Mouse (Mus musculus) liver, adult (tissue): ENCODE data around the gene Slc35e3.

Source experiments
- GATA4 ChIP-seq: IDR thresholded peaks from 2 replicates; pipeline ENCODE4 v1.6.1; 2014; ENCODE audit warnings: mild to moderate bottlenecking, low read length; ENCODE audit not compliant: insufficient replicate concordance

Slc35e3 gene

DNA sequence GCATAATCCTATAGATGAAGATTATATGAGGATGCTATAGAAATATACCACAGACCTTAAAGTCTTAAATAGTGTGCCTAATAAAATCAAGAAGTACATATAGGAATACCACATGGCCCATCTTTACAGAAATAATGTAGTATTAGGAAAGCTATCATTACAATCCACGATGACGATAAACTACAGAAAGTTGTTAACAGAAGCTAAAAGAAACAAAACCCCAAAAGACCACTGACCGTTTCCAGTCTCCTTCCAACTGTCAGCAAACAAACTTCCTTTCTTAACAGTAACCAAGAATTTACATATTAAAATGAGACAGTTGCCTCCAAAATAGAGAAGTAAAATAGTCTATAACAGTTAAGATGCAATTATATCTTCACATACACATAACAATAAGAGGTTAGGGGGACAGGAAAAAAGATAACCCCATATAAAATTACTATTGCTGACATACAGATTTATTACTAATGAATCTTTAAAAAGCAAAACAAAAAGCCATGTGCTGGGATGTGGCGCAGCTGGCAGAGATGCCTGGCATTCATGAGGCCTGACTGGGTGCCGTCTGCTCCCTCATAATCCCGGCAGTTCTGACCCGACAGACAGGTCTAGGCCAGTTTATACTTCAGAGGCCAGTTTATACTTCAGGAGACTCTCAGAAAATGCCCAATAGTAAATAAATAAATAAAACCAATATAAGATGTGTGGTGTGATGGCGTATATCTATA is 33.6 kb upstream of the Slc35e3 start:
- no peak for TF ChIP-seq GATA4

DNA sequence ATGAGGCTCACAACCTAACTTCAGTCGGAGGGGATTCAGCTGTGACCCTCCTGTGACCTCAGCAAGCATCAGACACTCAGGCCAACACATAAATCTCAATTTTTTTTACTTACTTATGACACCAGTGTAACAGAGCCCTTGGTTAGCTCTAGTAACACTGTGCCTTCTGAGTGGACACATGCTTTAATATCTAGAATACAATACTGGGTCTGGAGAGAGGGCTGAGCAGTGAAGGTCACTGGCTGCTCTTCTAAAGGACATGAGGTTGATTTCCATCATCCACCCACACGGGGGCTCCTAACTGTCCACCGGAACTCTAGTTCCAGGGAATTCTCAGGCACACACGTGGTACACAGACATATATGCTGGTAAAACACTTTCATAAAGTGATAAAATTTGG is 32.8 kb upstream of the Slc35e3 start:
- TF ChIP-seq GATA4: no peak

DNA sequence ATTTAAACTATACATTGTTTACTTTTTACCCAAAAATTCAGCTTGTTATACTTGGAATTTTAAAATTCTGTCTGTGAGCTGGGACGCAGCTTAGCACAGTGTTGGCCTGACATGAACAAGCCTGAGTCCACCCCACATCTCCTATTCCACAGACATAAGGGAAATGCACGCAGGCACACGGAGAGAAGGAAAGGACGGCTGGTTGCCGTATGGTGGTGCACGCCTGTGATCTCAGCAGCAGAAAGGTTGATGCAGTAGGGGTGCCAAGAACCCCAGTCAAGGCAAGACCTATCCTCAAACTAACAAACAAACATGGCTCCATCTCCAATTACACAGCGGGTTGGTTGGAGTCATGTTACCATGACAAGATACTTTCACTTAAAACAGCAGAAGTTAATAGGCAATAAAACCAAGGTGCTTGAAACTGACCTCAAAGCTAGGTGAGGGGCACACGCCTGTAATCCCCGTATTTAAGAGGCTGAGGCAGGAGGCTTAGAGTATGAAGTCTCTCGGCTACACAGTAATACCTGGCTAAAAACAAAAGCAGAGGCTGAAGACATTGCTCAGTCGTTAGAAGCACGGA is 32.3 kb upstream of the Slc35e3 start:
- no peak for TF ChIP-seq GATA4

DNA sequence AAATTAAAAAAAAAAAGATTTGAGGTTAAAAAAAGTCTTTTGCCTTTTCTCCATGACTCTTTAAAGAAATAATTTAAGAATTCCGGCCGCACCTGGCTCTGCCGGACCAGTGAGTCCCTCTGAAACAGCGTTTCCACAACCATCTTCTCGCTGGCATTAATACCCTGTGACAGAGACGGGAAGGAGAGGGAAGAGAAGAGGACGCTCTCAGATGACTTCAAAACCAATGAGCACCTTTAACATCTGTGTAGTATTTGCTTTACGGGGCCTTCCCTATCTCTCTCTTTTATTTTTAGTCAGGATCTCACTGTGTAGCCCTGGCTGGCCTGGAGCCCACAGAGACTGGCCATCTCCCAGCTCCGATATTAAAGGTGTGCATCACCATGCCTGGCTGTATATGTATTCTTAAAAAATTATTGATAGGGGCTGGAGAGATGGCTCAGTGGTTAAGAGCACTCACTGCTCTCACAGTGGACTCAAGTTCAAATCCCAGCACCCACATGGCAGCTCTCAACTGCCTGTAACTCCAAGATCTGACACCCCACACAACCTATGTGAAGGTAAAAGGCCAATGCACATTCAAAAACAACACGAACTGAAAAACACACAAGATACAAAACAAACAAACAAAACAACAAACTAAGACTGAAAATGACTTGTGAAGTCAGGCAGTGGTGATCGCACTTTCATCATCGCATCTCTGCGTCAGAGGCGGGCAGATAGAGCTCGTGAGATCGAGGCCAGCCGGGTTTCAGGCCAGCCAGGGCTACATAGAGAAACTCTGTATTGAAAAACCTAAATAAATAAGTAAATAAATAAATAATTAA is 31.5 kb upstream of the Slc35e3 start:
- TF ChIP-seq GATA4: no peak

DNA sequence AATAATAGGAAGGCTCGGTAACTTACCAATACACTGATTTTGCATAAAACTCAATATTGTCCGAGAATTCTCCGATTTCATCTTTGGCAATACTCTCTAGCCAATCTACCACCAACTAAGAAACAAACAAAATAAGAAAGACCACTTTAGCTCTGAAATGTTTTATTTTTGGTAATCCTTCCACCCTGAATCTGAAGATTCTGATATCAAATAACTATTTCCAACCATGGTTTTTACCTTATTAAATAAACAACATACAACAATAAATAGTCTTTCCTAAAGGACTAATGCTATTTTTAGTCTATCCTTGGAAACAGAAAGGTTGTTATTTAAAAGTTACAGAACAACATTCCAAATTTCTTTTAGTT is 30.9 kb upstream of the Slc35e3 start:
- TF ChIP-seq GATA4: no peak

DNA sequence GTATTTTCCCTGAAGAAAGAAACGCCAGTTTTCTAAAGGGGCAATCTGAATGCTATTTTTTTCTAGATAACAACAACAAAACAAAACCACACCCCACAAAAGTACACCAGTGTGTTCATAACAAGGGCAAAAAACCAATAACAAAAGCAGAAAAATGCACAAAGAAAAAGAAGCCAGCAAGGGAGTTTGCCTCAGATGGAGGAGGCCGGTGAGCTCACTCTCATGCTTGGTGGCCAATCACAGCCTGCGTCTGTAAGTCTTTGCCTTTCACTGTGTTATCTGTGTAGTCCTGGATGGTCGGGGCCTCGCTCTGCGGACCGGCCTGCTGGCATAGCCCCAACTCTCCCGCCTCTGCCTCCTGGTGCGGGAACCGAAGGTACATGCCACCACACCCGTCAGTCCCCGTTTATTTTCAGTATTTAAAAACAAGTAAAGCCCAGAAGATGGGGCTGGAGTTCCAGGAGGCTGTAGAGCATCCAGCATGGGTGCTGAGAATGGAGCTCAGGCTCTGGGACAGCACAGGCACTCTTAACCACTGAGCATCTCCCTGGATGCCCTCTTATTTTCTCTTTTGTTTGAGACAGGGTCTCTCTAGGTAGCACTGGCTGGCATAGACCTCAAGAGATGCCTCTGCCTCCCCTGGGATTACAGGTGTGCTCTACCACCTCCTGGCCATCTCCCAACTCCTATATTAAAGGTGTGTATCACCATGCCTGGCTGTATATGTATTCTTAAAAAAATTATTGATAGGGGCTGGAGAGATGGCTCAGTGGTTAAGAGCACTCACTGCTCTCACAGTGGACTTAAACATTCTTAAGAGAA is 30.3 kb upstream of the Slc35e3 start:
- TF ChIP-seq GATA4: no peak

DNA sequence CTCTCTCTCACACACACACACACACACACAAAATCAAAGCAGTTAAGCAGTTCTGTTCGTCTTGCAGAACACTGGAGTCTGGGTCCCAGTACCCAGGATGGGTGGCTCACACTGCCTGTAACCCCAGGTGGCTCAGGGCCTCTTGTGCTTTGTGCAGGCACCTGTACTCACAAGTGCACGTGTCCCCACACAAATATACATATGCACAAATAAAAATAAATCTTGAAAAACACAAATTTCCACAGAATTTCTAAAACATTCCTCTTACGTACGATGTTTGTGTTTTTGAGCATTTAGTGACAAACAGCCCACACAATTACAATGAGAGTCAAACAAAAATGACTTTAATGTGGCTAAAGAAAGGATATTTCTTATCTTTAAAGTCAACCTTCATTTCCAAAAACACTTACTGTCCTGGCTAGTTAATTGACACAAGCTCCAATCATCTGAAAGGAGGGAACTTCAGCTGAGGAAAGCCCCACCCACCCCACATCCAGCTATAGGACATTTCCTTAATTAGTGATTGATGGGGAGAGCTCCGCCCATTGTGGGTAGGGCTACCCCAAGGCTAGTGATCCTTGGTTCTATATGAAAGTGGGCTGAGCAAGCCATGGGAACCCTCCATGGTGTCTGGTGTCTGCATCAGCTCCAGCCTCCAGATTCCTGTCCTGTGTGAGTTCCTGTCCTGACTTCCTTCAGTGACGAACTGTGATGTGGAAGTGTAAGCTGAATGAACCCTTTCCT is 29.4 kb upstream of the Slc35e3 start:
- TF ChIP-seq GATA4: no peak

DNA sequence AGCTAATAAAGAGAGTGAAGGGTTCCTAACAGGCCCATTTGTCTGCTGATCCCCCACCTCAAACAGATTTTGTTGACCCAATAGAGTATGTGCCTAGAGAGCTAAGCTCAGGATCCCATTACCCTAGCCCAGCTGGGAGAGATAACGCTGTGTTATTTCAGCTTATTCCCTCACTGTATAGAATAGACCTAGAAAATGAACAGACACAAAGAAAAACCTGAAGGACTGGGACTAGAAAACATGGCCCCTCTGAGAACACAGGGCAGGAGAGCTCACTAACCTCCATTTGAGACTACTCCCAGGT is 28.6 kb upstream of the Slc35e3 start:
- no peak for TF ChIP-seq GATA4

DNA sequence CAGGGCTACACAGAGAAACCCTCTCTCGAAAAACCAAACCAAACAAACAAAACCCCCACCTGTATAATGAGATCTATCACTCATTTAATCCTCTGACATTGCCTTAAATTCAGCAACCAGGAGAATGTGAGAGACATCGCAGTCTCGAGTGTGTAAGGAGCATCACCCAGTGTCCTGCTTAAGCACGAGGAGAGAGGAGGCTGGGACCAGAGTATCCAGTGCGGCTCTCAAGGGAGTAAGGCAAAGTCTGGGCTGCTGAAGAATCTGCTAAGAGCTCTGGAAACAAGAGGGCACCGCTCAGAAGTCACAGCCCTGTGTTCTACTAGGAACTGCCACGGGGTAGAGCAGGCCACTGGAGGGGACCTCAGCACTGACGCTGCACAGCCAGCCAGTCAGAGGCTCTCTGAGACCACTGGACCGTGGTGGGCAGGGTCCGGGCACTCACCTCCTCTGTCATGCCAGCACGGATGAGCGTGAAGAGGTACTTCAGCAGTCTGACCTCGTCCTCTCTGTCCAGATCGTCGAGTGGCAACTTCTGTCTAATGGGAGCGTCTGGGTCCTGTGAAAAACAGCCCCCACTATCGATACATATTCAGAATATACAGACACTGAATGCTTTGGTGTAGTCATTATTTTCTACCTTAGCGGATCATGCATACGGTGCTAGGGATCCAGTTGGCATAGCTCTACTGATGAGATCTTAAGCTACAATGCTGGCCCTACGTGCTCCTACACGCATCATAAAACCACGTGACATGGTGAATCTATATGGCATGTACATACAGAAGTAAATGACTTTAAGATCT is 28.0 kb upstream of the Slc35e3 start:
- TF ChIP-seq GATA4: no peak

DNA sequence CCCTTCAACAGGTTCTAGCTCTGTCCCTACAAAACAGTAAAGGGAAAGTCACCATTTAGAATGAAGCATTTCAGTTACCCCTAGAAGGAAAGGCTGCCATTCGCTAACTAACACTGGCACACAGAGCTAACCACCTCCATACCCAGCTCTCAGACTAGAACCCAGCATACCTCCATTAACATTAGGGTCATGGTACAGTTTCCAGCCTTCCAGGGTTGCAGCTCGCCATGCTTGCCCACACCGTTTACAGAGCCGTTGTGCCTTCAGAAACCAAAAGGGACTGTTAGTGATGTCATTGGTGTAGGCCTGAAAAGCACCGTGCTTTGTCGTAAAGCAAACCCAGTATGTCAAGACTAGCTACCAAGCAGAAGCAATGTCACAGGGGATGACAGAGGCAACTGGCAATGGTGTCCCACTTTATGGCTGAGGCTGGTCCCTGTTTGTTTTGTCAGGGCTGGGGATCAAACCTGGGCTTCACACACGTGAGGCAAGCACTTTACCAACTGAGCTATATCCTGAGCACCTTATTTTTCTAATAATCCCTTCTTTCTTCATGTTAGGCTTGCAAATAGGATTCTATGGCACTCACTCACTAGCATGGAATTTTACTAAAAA is 27.0 kb upstream of the Slc35e3 start:
- no peak for TF ChIP-seq GATA4

DNA sequence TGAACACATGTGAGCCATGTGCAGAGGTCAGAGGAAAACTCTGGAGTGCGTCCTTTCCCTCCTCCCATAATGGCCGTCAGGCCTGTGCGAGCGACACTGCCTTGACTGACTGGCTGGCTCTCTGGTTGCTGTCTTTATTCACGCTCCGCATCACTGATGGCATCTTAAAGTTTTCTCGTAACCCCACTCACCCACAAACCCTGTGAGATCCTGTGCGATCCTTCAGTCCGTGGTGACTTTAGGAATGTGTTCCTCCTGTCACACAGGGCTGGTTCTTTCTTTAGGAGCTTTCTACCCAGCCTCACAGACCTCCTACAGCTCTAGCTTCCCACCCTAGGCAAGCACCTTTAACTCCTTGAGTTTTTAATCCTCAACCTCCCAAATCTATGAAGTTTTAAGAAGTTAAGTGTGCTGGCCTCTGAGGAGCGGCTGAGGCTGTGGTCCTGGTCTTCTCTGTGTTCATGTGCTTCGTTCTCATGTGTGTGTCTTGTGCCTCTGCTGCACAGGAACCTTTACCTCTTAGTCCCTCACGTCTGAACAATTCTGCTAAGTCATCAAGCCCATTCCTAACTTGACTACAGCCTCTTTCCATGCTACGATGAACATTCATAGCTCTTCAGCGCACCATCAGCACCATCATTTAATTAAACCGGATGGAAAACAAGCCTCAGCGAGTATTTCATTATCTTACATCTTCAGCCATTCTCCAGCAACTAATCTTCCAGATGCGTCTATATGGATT is 26.4 kb upstream of the Slc35e3 start:
- TF ChIP-seq GATA4: no peak

DNA sequence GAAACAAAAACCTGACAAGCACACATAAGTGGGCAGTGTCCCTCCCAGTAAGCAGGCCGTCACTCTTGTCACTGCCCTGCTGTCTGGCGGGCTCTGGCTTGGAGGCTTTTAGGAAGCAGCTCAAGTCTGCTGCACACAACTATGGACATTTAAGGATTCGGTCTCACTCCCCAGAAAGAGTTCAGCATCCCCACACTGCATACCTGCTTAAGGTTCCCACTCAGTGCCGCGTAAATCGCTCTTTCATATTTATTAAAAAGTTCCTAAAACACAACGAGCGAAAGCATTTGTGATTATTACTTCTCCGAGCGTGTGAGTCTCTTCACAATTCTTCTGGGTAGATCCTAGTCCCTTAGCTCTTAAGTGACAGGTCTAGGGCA is 25.0 kb upstream of the Slc35e3 start:
- TF ChIP-seq GATA4: no peak
